In the genomic region with DNA sequence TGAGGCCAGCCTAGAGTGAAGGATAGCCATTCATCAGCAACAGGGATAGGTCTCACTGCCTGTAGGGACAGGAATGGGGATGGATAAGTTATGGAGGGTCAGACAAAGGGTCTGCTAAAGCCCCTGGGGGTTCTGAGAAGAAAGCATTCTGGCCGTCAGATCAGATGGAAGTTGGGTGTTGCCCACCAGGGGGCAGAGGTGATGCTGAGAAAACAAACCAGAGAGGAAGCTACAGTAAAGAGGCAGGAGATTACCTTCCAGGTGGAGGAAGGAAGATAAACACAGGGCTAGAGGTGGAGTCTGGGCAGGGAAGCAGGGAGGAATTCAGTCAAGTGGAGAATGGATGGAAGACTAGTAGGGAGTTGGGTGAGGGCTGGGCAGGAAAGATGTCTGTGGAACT, we compare ENCODE assay signal across 10 mouse cellular contexts. TPM values are rescaled to one million over a fixed set of nuclear protein-coding genes. Genes with fewer than 3 reads are reported as not detected.
A peak's percentile ranks its signal among the peaks of the same experiment; 100 is the strongest.
DNase-seq lines count a peak whose midpoint lies in the region; ATAC-seq lines count a peak whose summit lies in the region.
"Had no signal": no experiment of that assay in that cellular context is flagged by ENCODE, and none has a peak within 500 bp of the region (broad histone marks: within the 10 kb centered on the region; RNA-seq: fewer than 3 reads in every experiment).

No protein-coding gene starts in this region.

- no peaks in the 10 kb centered on the region for H3K4me1 ChIP-seq in hindbrain, embryonic 11.5 days (replicated peaks; ENCODE audit: control insufficient read depth, insufficient read depth, low read length)
- peaks cover 10% of the 10 kb centered on the region for H3K4me1 ChIP-seq in hindbrain, embryonic 12.5 days
- H3K4me1 ChIP-seq in kidney, embryonic 14.5 days (ENCODE audit: control insufficient read depth, insufficient read depth, low read length): no peaks in the 10 kb centered on the region; the same call in 1 of the 2 replicates
- H3K4me1 ChIP-seq: limb, embryonic 12.5 days had no signal

- intact Hi-C loops in left cerebral cortex, postnatal 10 days (cut with DNase I): no loop called here

- no peak overlapping the region for H3K9ac ChIP-seq in hindbrain, embryonic 11.5 days (ENCODE audit: low read depth, low read length)
- H3K9ac ChIP-seq in hindbrain, embryonic 12.5 days: no peak overlapping the region
- no peak overlapping the region for H3K9ac ChIP-seq in kidney, embryonic 14.5 days (ENCODE audit: low read depth, low read length)
- H3K9ac ChIP-seq: limb, embryonic 12.5 days had no signal

- H3K4me3 ChIP-seq in hindbrain, embryonic 11.5 days (ENCODE audit: low read depth, low read length): no peak overlapping the region
- no peak overlapping the region for H3K4me3 ChIP-seq in hindbrain, embryonic 12.5 days
- H3K4me3 ChIP-seq in kidney, embryonic 14.5 days (ENCODE audit: low read length): no peak overlapping the region
- H3K4me3 ChIP-seq: limb, embryonic 12.5 days; myocyte had no signal

- DNase-seq in hindbrain, embryonic 11.5 days (ENCODE audit: low spot score): peak; percentile 52
- peak; percentile 15 for DNase-seq in urinary bladder, postnatal 14 days (ENCODE audit: low spot score)
- DNase-seq in urinary bladder, adult 2 months (ENCODE audit: low spot score): no peak
- DNase-seq in left cerebral cortex, postnatal 10 days (ENCODE audit: extremely low spot score in 1 of 2, low spot score in 2 of 2): no peak
- DNase-seq in T-cell, adult 2 months (ENCODE audit: low spot score): no peak

- H3K36me3 ChIP-seq in hindbrain, embryonic 11.5 days (ENCODE audit: control insufficient read depth, insufficient read depth, low read length): no peaks in the 10 kb centered on the region
- no peaks in the 10 kb centered on the region for H3K36me3 ChIP-seq in hindbrain, embryonic 12.5 days
- no peaks in the 10 kb centered on the region for H3K36me3 ChIP-seq in kidney, embryonic 14.5 days (ENCODE audit: control insufficient read depth, insufficient read depth, low read length)
- H3K36me3 ChIP-seq: limb, embryonic 12.5 days had no signal

- H3K9me3 ChIP-seq in hindbrain, embryonic 11.5 days (ENCODE audit: control insufficient read depth, low read length): no peaks in the 10 kb centered on the region
- no peaks in the 10 kb centered on the region for H3K9me3 ChIP-seq in hindbrain, embryonic 12.5 days (replicated peaks)
- H3K9me3 ChIP-seq in kidney, embryonic 14.5 days (ENCODE audit: control insufficient read depth, low read length): no peaks in the 10 kb centered on the region
- H3K9me3 ChIP-seq: limb, embryonic 12.5 days had no signal

- no peak for ATAC-seq in hindbrain, embryonic 11.5 days (ENCODE audit: low FRiP score)
- no peak for ATAC-seq in hindbrain, embryonic 12.5 days (ENCODE audit: low FRiP score)
- ATAC-seq in kidney, embryonic 14.5 days (ENCODE audit: low FRiP score, low TSS enrichment): peak; percentile 46; the same call in 1 of the 2 replicates
- no peak for ATAC-seq in megakaryocyte progenitor cell, adult 5-6 weeks (replicated peaks; ENCODE audit: poor library complexity)

- H3K27ac ChIP-seq in hindbrain, embryonic 11.5 days (ENCODE audit: low read depth, low read length): no peak overlapping the region
- no peak overlapping the region for H3K27ac ChIP-seq in hindbrain, embryonic 12.5 days
- no peak overlapping the region for H3K27ac ChIP-seq in kidney, embryonic 14.5 days (ENCODE audit: low read depth, low read length)
- H3K27ac ChIP-seq: limb, embryonic 12.5 days had no signal

- H3K4me2 ChIP-seq in hindbrain, embryonic 11.5 days (replicated peaks; ENCODE audit: low read depth, low read length): no peak overlapping the region
- H3K4me2 ChIP-seq in hindbrain, embryonic 12.5 days (replicated peaks): no peak overlapping the region
- no peak overlapping the region for H3K4me2 ChIP-seq in kidney, embryonic 14.5 days (replicated peaks; ENCODE audit: low read depth, low read length)
- H3K4me2 ChIP-seq: limb, embryonic 12.5 days had no signal

- 3% methylated on average over 1 of the region's 1 CpGs for WGBS in hindbrain, embryonic 11.5 days
- 11% methylated on average over 1 of the region's 1 CpGs for WGBS in hindbrain, embryonic 12.5 days
- WGBS in kidney, embryonic 14.5 days: 5% methylated on average over 1 of the region's 1 CpGs

- H3K27me3 ChIP-seq in hindbrain, embryonic 11.5 days (ENCODE audit: control insufficient read depth, insufficient read depth, low read length): no peaks in the 10 kb centered on the region
- no peaks in the 10 kb centered on the region; the same call in 1 of the 2 replicates for H3K27me3 ChIP-seq in hindbrain, embryonic 12.5 days
- H3K27me3 ChIP-seq in kidney, embryonic 14.5 days (ENCODE audit: control insufficient read depth, insufficient read depth, low read length): no peaks in the 10 kb centered on the region

RNA-seq across cellular contexts. Expression of gene Adra2c, which starts 33.9 kb away (rescaled TPM):
- polyA plus RNA-seq in hindbrain, embryonic 11.5 days (2014; fragmentation: Nextera tagmentation; extraction: Ambion mirVana): 0.06 and 0.07 TPM in 2 replicates
- 0.36 and 0.38 TPM in 2 replicates for polyA plus RNA-seq in hindbrain, embryonic 12.5 days (2016; fragmentation: Nextera tagmentation; extraction: Ambion mirVana)
- polyA plus RNA-seq in urinary bladder, adult 2 months (2012; rRNA removed): 0.33 and 0.34 TPM in 2 replicates
- 0.47 and 0.58 TPM in 2 replicates for polyA plus RNA-seq in kidney, embryonic 14.5 days (2014; fragmentation: Nextera tagmentation; extraction: Ambion mirVana)
- total RNA-seq in megakaryocyte progenitor cell, adult 5-6 weeks (2015): not detected in 2 replicates
- total RNA-seq in megakaryocyte progenitor cell, adult 5-6 weeks (2017): not detected in 2 replicates
- total RNA-seq in left cerebral cortex, postnatal 10 days (2021): 10 to 100 TPM in 1 of 2 experiments, 1 to 10 TPM in 1; 6.5 to 12.0 TPM
- polyA plus RNA-seq: myocyte had no signal

Comparison
In these comparisons a context has a peak if more than half of its experiments do, and no peak if none do; other contexts are left out.
1. DNase-seq: peak in hindbrain, embryonic 11.5 days (single experiment) and urinary bladder, postnatal 14 days (single experiment); none in urinary bladder, adult 2 months (single experiment), left cerebral cortex, postnatal 10 days (0 of 2) and T-cell, adult 2 months (single experiment).